Mouse (Mus musculus) cerebellum, adult 2 months (tissue): ENCODE data around the gene Hoxd4. TPM values are rescaled to one million over a fixed set of nuclear protein-coding genes. Genes with fewer than 3 reads are reported as not detected.

Experiments used
- DNase-seq, 2 experiments: peaks; one replicate each; pipeline ENCODE4 v3.0.0; 2021
- H3K27ac ChIP-seq: fragments of 200-500 bp; 2 replicates; pipeline ENCODE4 v1.5.1; 2012; ENCODE audit warnings: low read length, control low read depth, inconsistent platforms; ENCODE audit not compliant: insufficient read depth
- H3K27me3 ChIP-seq: fragments of 200-500 bp; 2 replicates; pipeline ENCODE4 v1.6.1; 2012; ENCODE audit warnings: inconsistent platforms, mild to moderate bottlenecking, low read length, moderate library complexity; ENCODE audit not compliant: control insufficient read depth, insufficient read depth
- H3K4me1 ChIP-seq: fragments of 200-500 bp; 2 replicates; pipeline ENCODE4 v1.6.1; 2011; ENCODE audit warnings: low read length; ENCODE audit not compliant: control insufficient read depth, insufficient read depth
- H3K4me3 ChIP-seq: fragments of 200-500 bp; replicated peaks from 2 replicates; pipeline ENCODE3; 2011; ENCODE audit warnings: mild to moderate bottlenecking, low read depth, low read length, control low read depth; ENCODE audit not compliant: insufficient read depth
- CTCF ChIP-seq: fragments of 200-500 bp; IDR thresholded peaks from 2 replicates; pipeline ENCODE4 v1.5.1; 2011; ENCODE audit warnings: low read depth, mild to moderate bottlenecking, control low read depth, low read length, moderate library complexity, borderline replicate concordance; ENCODE audit not compliant: insufficient read depth
- POLR2A ChIP-seq: fragments of 200-500 bp; IDR thresholded peaks from 2 replicates; pipeline ENCODE4 v1.6.1; 2011; ENCODE audit warnings: low read length, control low read depth, borderline replicate concordance; ENCODE audit not compliant: insufficient read depth
- WGBS: fragments of 180-500 bp; shearing (Covaris S2); methylation state at CpG from one replicate; pipeline ENCODE4 v1.1.7; 2018; 5-methylcytosine and 5-hydroxymethylcytosine counted together
- polyA plus RNA-seq: library from polyadenylated mRNA; depleted of rRNA; stranded (reverse); fragments of >200 nt; gene quantifications from 2 replicates; pipeline ENCODE4 v1.2.3, GENCODE M21; 2012

The Hoxd4 gene
- polyA plus RNA-seq, 1 experiment = 2.8 TPM

GRCm38 (mm10) chr2:74687698-74688555, 23.8 kb upstream of the Hoxd4 start:
- Histone ChIP-seq H3K4me1 (no peaks in the 10 kb centered on the region), H3K27ac (no peak overlapping the region), H3K4me3 (no peak overlapping the region), H3K27me3 (peaks cover 25% of the 10 kb centered on the region; the same call in 1 of the 2 replicates)
- TF ChIP-seq POLR2A = no peak
- TF ChIP-seq CTCF = no peak
- DNase-seq = no peak
- 2% methylated on average over 31 of the region's 31 CpGs for WGBS

- Histone ChIP-seq H3K4me3 (no peak overlapping the region), H3K27ac (no peak overlapping the region), H3K27me3 (peaks cover 22% of the 10 kb centered on the region; the same call in 1 of the 2 replicates), H3K4me1 (no peaks in the 10 kb centered on the region)
- WGBS = 5% methylated on average over 12 of the region's 12 CpGs
- no peak for DNase-seq
- no peak for TF ChIP-seq CTCF
- no peak for TF ChIP-seq POLR2A
Observed at GRCm38 (mm10) chr2:74688795-74689573, 22.7 kb upstream of the Hoxd4 start.

GRCm38 (mm10) chr2:74689574-74690337, 22.0 kb upstream of the Hoxd4 start:
- DNase-seq = no peak
- no peak for TF ChIP-seq POLR2A
- no peak for TF ChIP-seq CTCF
- WGBS = 3% methylated on average over 24 of the region's 24 CpGs
- Histone ChIP-seq H3K4me3 (no peak overlapping the region), H3K27me3 (peaks cover 22% of the 10 kb centered on the region; the same call in 1 of the 2 replicates), H3K27ac (no peak overlapping the region), H3K4me1 (no peaks in the 10 kb centered on the region)

GRCm38 (mm10) chr2:74690338-74690716, 21.4 kb upstream of the Hoxd4 start:
- 11% methylated on average over 8 of the region's 8 CpGs for WGBS
- Histone ChIP-seq H3K4me1 (no peaks in the 10 kb centered on the region), H3K4me3 (no peak overlapping the region), H3K27ac (no peak overlapping the region), H3K27me3 (peaks cover 22% of the 10 kb centered on the region; the same call in 1 of the 2 replicates)
- TF ChIP-seq POLR2A (no peak), CTCF (no peak)
- no peak for DNase-seq

GRCm38 (mm10) chr2:74691022-74691951, 20.4 kb upstream of the Hoxd4 start, which contains the start of gene Hoxd10:
TSS of gene Hoxd10 (plus strand) at chr2:74691924.
- Histone ChIP-seq H3K27me3 (peaks cover 22% of the 10 kb centered on the region; the same call in 1 of the 2 replicates), H3K4me1 (no peaks in the 10 kb centered on the region), H3K4me3 (no peak within 1 kb of the TSS), H3K27ac (no peak within 1 kb of the TSS)
- no peak for TF ChIP-seq POLR2A
- TF ChIP-seq CTCF = no peak
- no peak for DNase-seq
- 2% methylated on average over 56 of the region's 56 CpGs for WGBS

- no peak for TF ChIP-seq POLR2A
- no peak for TF ChIP-seq CTCF
- no peak overlapping the region for H3K27ac ChIP-seq
- WGBS = 6% methylated on average over 35 of the region's 35 CpGs
- H3K4me1 ChIP-seq = no peaks in the 10 kb centered on the region
- peaks cover 22% of the 10 kb centered on the region; the same call in 1 of the 2 replicates for H3K27me3 ChIP-seq
- no peak overlapping the region for H3K4me3 ChIP-seq
- no peak for DNase-seq
Observed at GRCm38 (mm10) chr2:74691995-74692807, 19.5 kb upstream of the Hoxd4 start.
